Mouse (Mus musculus) thymus, adult 2 months (tissue): ENCODE measurements around the gene Kcnh1.

ENCODE experiments used
- CTCF ChIP-seq: fragments of 200-500 bp; IDR thresholded peaks from 2 replicates; pipeline ENCODE4 v1.5.1; 2012; ENCODE audit warnings: mild to moderate bottlenecking, control low read depth, low read length, moderate library complexity, borderline replicate concordance; ENCODE audit not compliant: control insufficient read depth, poor library complexity, insufficient read depth; ENCODE audit errors: extremely low read depth
- POLR2A ChIP-seq: fragments of 200-500 bp; IDR thresholded peaks from 2 replicates; pipeline ENCODE4 v1.6.1; 2012; ENCODE audit warnings: mild to moderate bottlenecking, low read length, control low read depth, moderate library complexity; ENCODE audit not compliant: control insufficient read depth, poor library complexity, insufficient read depth; ENCODE audit errors: extremely low read depth

GRCm38 (mm10) chr1:192324223-192324622, 133.6 kb downstream of the Kcnh1 start:
- TF ChIP-seq CTCF (no peak), POLR2A (no peak)
